In the genomic region with DNA sequence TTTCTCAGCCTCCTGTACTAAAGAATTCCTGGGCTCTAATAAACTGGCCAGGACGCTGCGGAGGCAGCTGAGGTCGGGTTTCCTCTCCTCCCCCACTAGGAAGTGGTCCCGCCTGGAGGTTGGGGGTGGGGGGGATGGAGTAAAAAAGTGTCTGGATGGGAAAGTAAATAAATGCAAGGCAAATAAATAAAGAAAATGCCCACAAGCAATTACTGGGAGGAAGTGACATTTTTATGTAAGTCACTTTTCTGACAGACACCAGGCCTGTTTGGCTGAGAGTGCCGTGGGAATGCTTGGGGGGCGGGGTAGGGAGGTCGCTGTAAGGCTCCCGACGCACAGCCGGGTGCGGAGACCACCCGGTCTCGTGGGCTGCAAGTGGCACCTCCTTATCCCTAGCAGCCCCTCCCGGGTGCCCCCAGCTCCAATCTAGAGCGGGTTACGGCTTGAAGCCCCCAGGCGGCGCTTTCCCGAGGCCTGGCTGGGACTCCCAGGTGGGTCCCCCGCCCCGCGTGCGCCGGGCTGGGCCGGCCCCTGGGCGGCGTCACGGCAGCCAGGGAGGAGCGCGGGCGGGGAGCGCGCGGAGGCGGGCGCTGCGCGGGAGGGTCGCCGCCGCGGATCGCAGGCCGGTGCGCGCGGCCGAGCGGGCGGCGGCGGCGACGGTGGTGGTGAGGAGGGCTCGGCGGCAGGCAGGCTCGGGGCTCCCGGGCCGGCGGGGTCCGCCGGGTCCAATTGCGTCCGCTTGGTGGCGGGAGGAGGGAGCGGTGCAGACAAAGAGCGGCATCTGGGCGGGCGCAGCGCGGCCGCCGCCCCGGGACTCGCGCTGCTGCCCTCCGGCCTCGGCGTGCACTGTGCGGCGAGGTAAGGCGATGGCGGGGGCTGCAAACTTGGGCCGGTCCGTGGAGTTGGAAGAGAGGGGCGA, we compare ENCODE assay signal across 8 mouse cellular contexts. TPM values are rescaled to one million over a fixed set of nuclear protein-coding genes. Genes with fewer than 3 reads are reported as not detected.
A peak's percentile ranks its signal among the peaks of the same experiment; 100 is the strongest.
DNase-seq lines count a peak whose midpoint lies in the region; ATAC-seq and TF ChIP-seq lines count a peak whose summit lies in the region.

No protein-coding gene starts in this region.

- peak; percentile 97 for ATAC-seq in forebrain, embryonic 14.5 days
- peak; percentile 95 for ATAC-seq in lung, embryonic 14.5 days (ENCODE audit: insufficient read depth)

- peak overlapping the region; percentile 82 for H3K4me2 ChIP-seq in forebrain, embryonic 14.5 days (ENCODE audit: low read length)
- peak overlapping the region; percentile 93 for H3K4me2 ChIP-seq in lung, embryonic 14.5 days

- TF ChIP-seq CTCF in ES-Bruce4 (IDR thresholded peaks at IDR 0.05; ENCODE audit: low read depth, low read length): no peak
- peak; percentile 39; the same call in 1 of the 2 replicates for TF ChIP-seq CTCF in lung, embryonic 14.5 days (IDR thresholded peaks at IDR 0.05; ENCODE audit: low read depth)

- WGBS in forebrain, embryonic 14.5 days: under 1% methylated on average over 79 of the region's 86 CpGs
- 1% methylated on average over 70 of the region's 86 CpGs for WGBS in lung, embryonic 14.5 days

- no peak for TF ChIP-seq POLR2A in ES-Bruce4 (IDR thresholded peaks at IDR 0.05; ENCODE audit: insufficient read depth, low read length)

- H3K4me3 ChIP-seq in ES-Bruce4 (ENCODE audit: low read depth, low read length): peak overlapping the region; percentile 96
- peak overlapping the region; percentile 96 for H3K4me3 ChIP-seq in forebrain, embryonic 14.5 days (ENCODE audit: low read depth, low read length)
- H3K4me3 ChIP-seq in lung, embryonic 14.5 days (ENCODE audit: low read depth, low read length): peak overlapping the region; percentile 96

- peak; percentile 56 for DNase-seq in c-Kit-positive CD71-positive TER-119-positive erythroid progenitor cells, embryonic 14.5 days (ENCODE audit: low spot score)
- DNase-seq in forebrain, embryonic 14.5 days (ENCODE audit: low spot score): peak; percentile 89
- peak; percentile 88 to 91 for DNase-seq in heart, postnatal 14 days
- peak; percentile 85 to 93 for DNase-seq in kidney, postnatal 4 days
- peak; percentile 94 for DNase-seq in lung, embryonic 14.5 days
- DNase-seq in ovary, adult 18-20 months (ENCODE audit: low spot score): peak; percentile 68
- peak; percentile 90 for DNase-seq in thymus, postnatal 0 days (ENCODE audit: low spot score)

- H3K9ac ChIP-seq in ES-Bruce4 (ENCODE audit: low read depth, poor library complexity, severe bottlenecking): peak overlapping the region; percentile 92
- H3K9ac ChIP-seq in forebrain, embryonic 14.5 days (ENCODE audit: low read length): peak overlapping the region; percentile 98
- H3K9ac ChIP-seq in lung, embryonic 14.5 days: peak overlapping the region; percentile 96

- H3K27me3 ChIP-seq in ES-Bruce4 (ENCODE audit: control insufficient read depth, insufficient read depth, low read length, poor library complexity, severe bottlenecking): no peaks in the 10 kb centered on the region
- no peaks in the 10 kb centered on the region for H3K27me3 ChIP-seq in forebrain, embryonic 14.5 days (replicated peaks; ENCODE audit: control insufficient read depth, insufficient read depth, low read length)
- H3K27me3 ChIP-seq in lung, embryonic 14.5 days (ENCODE audit: insufficient read depth, low read length): no peaks in the 10 kb centered on the region

- no peak overlapping the region for H3K27ac ChIP-seq in ES-Bruce4 (ENCODE audit: insufficient read depth, low read length)
- H3K27ac ChIP-seq in forebrain, embryonic 14.5 days (ENCODE audit: low read depth, low read length): peak overlapping the region; percentile 91
- H3K27ac ChIP-seq in lung, embryonic 14.5 days (ENCODE audit: low read depth): peak overlapping the region; percentile 93

- H3K4me1 ChIP-seq in ES-Bruce4 (ENCODE audit: control insufficient read depth, insufficient read depth, low read length): peaks cover 2% of the 10 kb centered on the region
- peaks cover 17% of the 10 kb centered on the region for H3K4me1 ChIP-seq in forebrain, embryonic 14.5 days (ENCODE audit: control insufficient read depth, insufficient read depth, low read length)
- peaks cover 17% of the 10 kb centered on the region for H3K4me1 ChIP-seq in lung, embryonic 14.5 days (ENCODE audit: insufficient read depth)

- H3K9me3 ChIP-seq in ES-Bruce4 (replicated peaks; ENCODE audit: control insufficient read depth, insufficient read depth, low read length, poor library complexity, severe bottlenecking): no peaks in the 10 kb centered on the region
- no peaks in the 10 kb centered on the region for H3K9me3 ChIP-seq in forebrain, embryonic 14.5 days (replicated peaks; ENCODE audit: control insufficient read depth, low read length)
- H3K9me3 ChIP-seq in lung, embryonic 14.5 days (ENCODE audit: low read depth, low read length): no peaks in the 10 kb centered on the region

- H3K36me3 ChIP-seq in ES-Bruce4 (ENCODE audit: control insufficient read depth, insufficient read depth, low read length, poor library complexity, severe bottlenecking): no peaks in the 10 kb centered on the region
- H3K36me3 ChIP-seq in forebrain, embryonic 14.5 days (ENCODE audit: control insufficient read depth, insufficient read depth, low read length): no peaks in the 10 kb centered on the region
- H3K36me3 ChIP-seq in lung, embryonic 14.5 days (ENCODE audit: insufficient read depth): no peaks in the 10 kb centered on the region

- TF ChIP-seq EP300 in ES-Bruce4 (IDR thresholded peaks at IDR 0.05; ENCODE audit: insufficient read depth, low read depth, low read length): 0 out of 2 replicates have a peak, but pooled peaks have one; percentile 17

- intact Hi-C loops in heart, postnatal 14 days (cut with DNase I): loop anchor here (1.0 to 10.0 kb wide), 5 partner anchors 92 to 293 kb away; no protein-coding TSS in a partner anchor

RNA-seq across cellular contexts. Expression of a gene that starts 1.1 kb away (rescaled TPM):
- 19.8 and 21.2 TPM in 2 replicates for polyA plus RNA-seq in ES-Bruce4 (2011; ENCODE audit: insufficient read depth, insufficient read length, low read depth, missing spikeins)
- polyA plus RNA-seq in forebrain, embryonic 14.5 days (2014; fragmentation: Nextera tagmentation; extraction: Ambion mirVana): 37.4 and 44.5 TPM in 2 replicates
- total RNA-seq in heart, postnatal 14 days (2021): 10 to 100 TPM; 21.0 to 22.4 TPM
- polyA plus RNA-seq in lung, embryonic 14.5 days (2014; fragmentation: Nextera tagmentation; extraction: Ambion mirVana): 52.4 and 59.1 TPM in 2 replicates
- 85.5 and 103 TPM in 2 replicates for polyA plus RNA-seq in thymus, postnatal 0 days (2015; fragmentation: Nextera tagmentation; extraction: Ambion mirVana)
